Mouse (Mus musculus): ENCODE data around the gene Rnf215. TPM values are rescaled to one million over a fixed set of nuclear protein-coding genes. Genes with fewer than 3 reads are reported as not detected.
A peak's percentile ranks its signal among the peaks of the same experiment; 100 is the strongest.

Gene Rnf215
- total and polyA plus RNA-seq, 3 experiments: 14.9 to 24.8 (median 24.3) TPM

DNA sequence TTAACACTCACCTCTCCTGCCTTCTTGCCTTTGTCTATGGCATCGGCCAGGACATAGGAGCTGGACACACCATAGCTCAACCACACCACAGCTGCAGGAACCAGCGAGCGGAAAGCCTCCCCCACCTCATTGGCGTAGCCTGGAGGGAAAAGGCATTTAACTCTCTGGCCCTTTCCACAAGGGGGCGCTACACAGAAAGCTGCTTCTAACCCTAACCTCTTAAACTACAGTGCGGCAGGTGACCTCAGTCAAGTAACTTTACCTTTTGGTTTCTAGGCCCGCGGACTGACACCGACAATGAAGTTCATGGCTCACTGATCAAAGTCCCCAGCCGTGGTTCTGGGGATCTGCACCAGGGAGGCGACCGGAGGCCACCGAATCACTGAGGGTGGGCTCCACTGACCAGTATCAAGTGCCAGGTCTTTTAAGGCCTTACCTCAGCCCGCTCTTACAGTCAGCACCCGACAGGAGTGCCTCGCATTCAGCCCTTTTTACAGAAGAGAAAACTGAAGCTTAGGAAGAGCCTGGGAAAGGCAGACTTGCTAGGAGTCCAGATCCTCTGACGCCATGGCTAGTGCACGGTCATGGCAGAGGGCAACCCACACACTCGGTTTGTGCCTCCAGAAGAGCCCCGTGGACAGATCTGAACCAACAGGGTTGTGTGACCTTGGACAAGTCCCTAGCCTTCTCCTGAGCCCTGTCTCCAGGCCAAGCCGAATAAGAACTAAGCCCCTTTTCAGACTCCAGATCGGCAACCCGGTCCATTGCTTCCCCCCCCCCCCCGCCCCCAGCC is 40.4 kb upstream of the Rnf215 start (continued):
- TF ChIP-seq EP300 (IDR thresholded peaks at IDR 0.05; ENCODE audit: low read length) (no peak), NRF1 (IDR thresholded peaks at IDR 0.05; ENCODE audit: low read depth, low read length) (no peak), CTCF (conservative IDR thresholded peaks at IDR 0.05 in 1 of 2, IDR thresholded peaks at IDR 0.05 in 1 of 2; ENCODE audit: low read depth in 2 of 2, low read length in 2 of 2) (peak; percentile 93 to 97), RCOR1 (conservative IDR thresholded peaks at IDR 0.05; ENCODE audit: low read depth, low read length) (no peak), JUND (conservative IDR thresholded peaks at IDR 0.05; ENCODE audit: low read depth, low read length) (no peak), USF2 (conservative IDR thresholded peaks at IDR 0.05; ENCODE audit: low read depth, low read length) (no peak), MYC (IDR thresholded peaks at IDR 0.05; ENCODE audit: low read depth, low read length) (peak; percentile 70), E2F4 (IDR thresholded peaks at IDR 0.05; ENCODE audit: insufficient replicate concordance, low read depth, low read length) (no peak), JUN (IDR thresholded peaks at IDR 0.05; ENCODE audit: insufficient read depth, low read depth, low read length) (no peak), ELF1 (IDR thresholded peaks at IDR 0.05; ENCODE audit: low read depth, low read length) (peak; percentile 34; the same call in 1 of the 2 replicates), SMC3 (IDR thresholded peaks at IDR 0.05; ENCODE audit: low read depth, low read length) (peak; percentile 79), MAX (IDR thresholded peaks at IDR 0.05; ENCODE audit: low read length) (no peak), RAD21 (IDR thresholded peaks at IDR 0.05; ENCODE audit: low read depth, low read length) (peak; percentile 45), ZKSCAN1 (IDR thresholded peaks at IDR 0.05; ENCODE audit: borderline replicate concordance, low read depth, low read length) (no peak), ZNF384 (IDR thresholded peaks at IDR 0.05; ENCODE audit: low read depth, low read length) (no peak), USF1 (IDR thresholded peaks at IDR 0.05; ENCODE audit: low read depth, low read length) (no peak), HCFC1 (IDR thresholded peaks at IDR 0.05; ENCODE audit: low read depth, low read length) (peak; percentile 53), MEF2A (IDR thresholded peaks at IDR 0.05; ENCODE audit: borderline replicate concordance, low read depth, low read length) (no peak), GABPA (IDR thresholded peaks at IDR 0.05; ENCODE audit: insufficient replicate concordance, low read depth, low read length) (no peak), MAZ (IDR thresholded peaks at IDR 0.05; ENCODE audit: low read depth, low read length) (no peak)

DNA sequence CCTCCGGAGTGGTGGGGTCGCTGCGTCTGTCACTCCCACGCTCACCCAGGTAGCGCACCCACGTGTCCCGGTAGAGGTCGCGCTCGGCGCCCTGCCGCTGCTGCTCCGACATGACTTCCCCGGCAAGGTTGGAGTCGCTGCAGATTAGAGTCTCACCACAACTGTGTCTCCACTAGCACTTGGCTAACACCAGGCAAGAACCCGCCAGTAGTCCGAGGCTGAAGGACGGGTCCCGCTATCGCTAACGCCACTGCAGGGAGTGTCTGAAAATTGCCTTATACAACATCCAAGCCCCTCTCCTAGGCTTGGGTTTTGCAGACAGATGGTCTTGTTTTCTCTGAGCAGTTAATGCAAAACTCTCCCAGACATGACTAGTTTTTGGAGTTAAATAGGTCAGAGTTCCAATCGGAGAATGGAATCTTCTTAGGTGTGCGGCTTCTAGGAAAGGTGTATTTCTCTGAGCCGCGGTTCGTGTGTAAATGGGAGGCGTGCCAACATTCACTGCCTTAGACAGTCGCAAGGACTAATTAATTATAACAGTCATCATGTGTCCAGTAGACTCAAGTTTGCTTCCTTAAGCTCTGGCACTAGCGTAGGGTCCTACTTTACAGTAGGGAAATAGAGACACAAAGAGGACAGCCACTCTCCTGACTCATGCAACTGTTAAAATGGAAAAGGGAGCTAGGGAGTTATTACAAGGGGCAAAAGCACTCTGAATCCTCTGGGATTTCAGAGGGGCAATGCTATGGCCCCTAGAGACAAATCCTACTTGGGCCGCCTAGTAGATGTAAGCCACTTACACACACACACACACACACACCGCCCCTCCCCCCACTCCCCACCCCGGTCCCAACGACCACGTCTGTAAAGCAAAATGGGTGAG is 39.6 kb upstream of the Rnf215 start, which contains the start of gene Mtfp1:
Gene Mtfp1 (minus strand): TSS at position 275 of the 883 bp plus-strand sequence.
- peak; percentile 68 for DNase-seq (ENCODE audit: extremely low read depth)
- H3K4me1 ChIP-seq (ENCODE audit: control insufficient read depth in 1 of 2, insufficient read depth in 2 of 2): peaks cover 11 to 30% of the 10 kb centered on the region in 2 experiments
- in situ Hi-C loops (cut with MboI; ENCODE audit: low pct_ligation_motif_present, low pct_unique_long_range_greater_than_20kb, low sequenced_read_pairs) (no loop called here), dilution Hi-C loops (cut with MboI; ENCODE audit: extremely low pct_ligation_motif_present, extremely low pct_unique_long_range_greater_than_20kb, low sequenced_read_pairs) (no loop called here)
- peak within 1 kb of the TSS; percentile 67 to 68 (median 68) for H3K4me3 ChIP-seq (replicated peaks in 1 of 3; ENCODE audit: low read depth in 2 of 3, low read length in 2 of 3, poor library complexity in 1 of 3)
- peak within 1 kb of the TSS; percentile 56 for H3K9ac ChIP-seq (ENCODE audit: insufficient read depth, low read depth)
- H3K27me3 ChIP-seq (replicated peaks): no peaks in the 10 kb centered on the region
- H3K27ac ChIP-seq (ENCODE audit: insufficient read depth, low read depth): peak within 1 kb of the TSS; percentile 60
- H3K36me3 ChIP-seq (replicated peaks in 1 of 2; ENCODE audit: control insufficient read depth in 1 of 2, insufficient read depth in 1 of 2, low read length in 1 of 2): peaks cover 23 to 58% of the 10 kb centered on the region in 2 experiments
- H3K9me3 ChIP-seq (replicated peaks; ENCODE audit: low read length): peaks cover 16% of the 10 kb centered on the region
- no peaks in the 10 kb centered on the region for H3K79me2 ChIP-seq (replicated peaks; ENCODE audit: control insufficient read depth, extremely low read depth, insufficient read depth, poor library complexity, severe bottlenecking)
- peak within 1 kb of the TSS; percentile 78 for H3K4me2 ChIP-seq (ENCODE audit: insufficient read depth, low read depth, poor library complexity, severe bottlenecking)
- TF ChIP-seq ZNF384 (IDR thresholded peaks at IDR 0.05; ENCODE audit: low read depth, low read length) (no peak), POLR2A (IDR thresholded peaks at IDR 0.05; ENCODE audit: low read depth, low read length) (peak; percentile 69), CHD1 (IDR thresholded peaks at IDR 0.05; ENCODE audit: low read depth, low read length) (0 out of 2 replicates have a peak, but pooled peaks have one; percentile 18), USF1 (IDR thresholded peaks at IDR 0.05; ENCODE audit: low read depth, low read length) (peak; percentile 51), IRF4 (IDR thresholded peaks at IDR 0.05; ENCODE audit: low read depth, low read length) (no peak), POLR2AphosphoS2 (IDR thresholded peaks at IDR 0.05; ENCODE audit: low read depth, low read length) (no peak), ELF1 (IDR thresholded peaks at IDR 0.05; ENCODE audit: low read depth, low read length) (peak; percentile 32; the same call in 1 of the 2 replicates), JUN (IDR thresholded peaks at IDR 0.05; ENCODE audit: insufficient read depth, low read depth, low read length) (no peak), USF2 (conservative IDR thresholded peaks at IDR 0.05; ENCODE audit: low read depth, low read length) (peak; percentile 26), TBP (conservative IDR thresholded peaks at IDR 0.05; ENCODE audit: low read depth, low read length) (no peak; the same call in 1 of the 2 replicates), CTCF (conservative IDR thresholded peaks at IDR 0.05 in 1 of 2, IDR thresholded peaks at IDR 0.05 in 1 of 2; ENCODE audit: low read depth in 2 of 2, low read length in 2 of 2) (peak in 1 of 2 experiments; percentile 48; a peak in 2 of 4 replicates), UBTF (IDR thresholded peaks at IDR 0.05; ENCODE audit: low read depth, low read length) (0 out of 2 replicates have a peak, but pooled peaks have one; percentile 36), SIN3A (IDR thresholded peaks at IDR 0.05; ENCODE audit: low read length) (peak; percentile 92), RCOR1 (conservative IDR thresholded peaks at IDR 0.05; ENCODE audit: low read depth, low read length) (no peak), ZMIZ1 (IDR thresholded peaks at IDR 0.05; ENCODE audit: low read depth, low read length) (peak; percentile 65; the same call in 1 of the 2 replicates), PAX5 (IDR thresholded peaks at IDR 0.05; ENCODE audit: low read length) (no peak), MYC (IDR thresholded peaks at IDR 0.05; ENCODE audit: low read depth, low read length) (peak; percentile 82), ETS1 (conservative IDR thresholded peaks at IDR 0.05; ENCODE audit: low read depth, low read length) (no peak), RAD21 (IDR thresholded peaks at IDR 0.05; ENCODE audit: low read depth, low read length) (no peak; the same call in 1 of the 2 replicates), KAT2A (IDR thresholded peaks at IDR 0.05; ENCODE audit: insufficient replicate concordance, low read length) (no peak), ZKSCAN1 (IDR thresholded peaks at IDR 0.05; ENCODE audit: borderline replicate concordance, low read depth, low read length) (no peak)
